Mouse (Mus musculus): ENCODE data around the gene Mrvi1. TPM values are rescaled to one million over a fixed set of nuclear protein-coding genes. Genes with fewer than 3 reads are reported as not detected.

Gene Mrvi1
- polyA plus RNA-seq, 1 experiment = 2.6 TPM

DNA sequence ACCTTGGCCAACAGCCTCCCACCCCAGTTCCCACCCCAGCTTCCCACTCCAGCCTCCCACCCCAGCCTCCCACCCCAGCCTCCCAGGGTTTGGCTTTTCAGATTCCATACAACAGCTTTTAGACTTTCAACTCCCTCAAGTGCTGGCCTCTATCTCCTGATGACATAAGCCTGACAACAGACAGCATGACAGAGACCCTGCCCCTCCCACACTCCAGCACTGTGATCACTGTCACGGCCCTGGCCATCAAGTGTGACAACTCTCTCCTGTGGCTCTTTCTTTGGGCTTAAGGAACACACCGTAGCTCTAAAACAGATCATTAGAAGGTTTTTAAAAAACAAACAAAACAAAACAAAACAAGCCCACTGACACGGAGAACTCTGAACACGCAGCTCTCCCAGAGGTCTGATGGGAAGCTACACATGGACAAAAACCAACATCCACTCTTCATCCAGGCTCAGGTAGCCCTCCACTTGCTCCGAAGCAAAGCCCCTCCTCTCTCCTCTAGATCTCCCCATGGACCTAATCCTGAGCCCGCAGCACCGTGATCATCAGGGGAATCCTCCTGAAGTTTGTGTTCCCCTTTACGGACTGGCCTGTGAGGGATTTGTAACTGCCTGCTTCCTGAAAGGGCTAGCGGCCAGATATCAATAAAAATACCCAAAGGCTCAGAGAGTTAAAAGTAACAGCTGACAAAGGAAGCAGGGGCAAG lies 19.2 kb downstream of the Mrvi1 start:
- Histone ChIP-seq H3K4me1 (ENCODE audit: control insufficient read depth, insufficient read depth, low read length) (no peaks in the 10 kb centered on the region; the same call in 1 of the 2 replicates), H3K27ac (ENCODE audit: insufficient read depth, low read length) (no peak overlapping the region), H3K4me3 (ENCODE audit: insufficient read depth, low read length) (no peak overlapping the region)
- TF ChIP-seq POLR2A (IDR thresholded peaks at IDR 0.05; ENCODE audit: extremely low read depth, insufficient read depth, low read length) (no peak), CTCF (IDR thresholded peaks at IDR 0.05; ENCODE audit: extremely low read depth, insufficient read depth, low read length) (no peak)

DNA sequence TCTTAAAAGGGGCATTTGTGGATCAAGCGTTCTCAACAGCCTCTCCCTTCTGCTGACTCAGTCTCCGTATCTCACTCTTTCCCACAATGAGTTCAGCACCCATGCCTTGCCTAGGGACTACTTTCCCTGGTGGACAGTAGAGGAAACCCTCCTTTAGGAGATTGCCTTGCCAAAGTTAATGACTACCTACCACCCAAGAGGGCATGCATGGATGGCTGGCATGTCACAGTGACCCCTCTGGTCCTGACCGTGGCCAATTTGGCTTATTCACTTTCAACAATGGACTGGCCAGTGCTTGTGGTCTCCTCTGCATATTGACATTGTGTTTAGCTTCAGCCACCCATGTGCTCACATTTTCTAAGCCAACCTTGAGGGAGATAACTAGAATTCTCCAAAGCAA lies 19.8 kb downstream of the Mrvi1 start:
- Histone ChIP-seq H3K4me3 (ENCODE audit: insufficient read depth, low read length) (no peak overlapping the region), H3K27ac (ENCODE audit: insufficient read depth, low read length) (no peak overlapping the region), H3K4me1 (ENCODE audit: control insufficient read depth, insufficient read depth, low read length) (no peaks in the 10 kb centered on the region)
- TF ChIP-seq CTCF (IDR thresholded peaks at IDR 0.05; ENCODE audit: extremely low read depth, insufficient read depth, low read length) = no peak
- no peak for TF ChIP-seq POLR2A (IDR thresholded peaks at IDR 0.05; ENCODE audit: extremely low read depth, insufficient read depth, low read length)

DNA sequence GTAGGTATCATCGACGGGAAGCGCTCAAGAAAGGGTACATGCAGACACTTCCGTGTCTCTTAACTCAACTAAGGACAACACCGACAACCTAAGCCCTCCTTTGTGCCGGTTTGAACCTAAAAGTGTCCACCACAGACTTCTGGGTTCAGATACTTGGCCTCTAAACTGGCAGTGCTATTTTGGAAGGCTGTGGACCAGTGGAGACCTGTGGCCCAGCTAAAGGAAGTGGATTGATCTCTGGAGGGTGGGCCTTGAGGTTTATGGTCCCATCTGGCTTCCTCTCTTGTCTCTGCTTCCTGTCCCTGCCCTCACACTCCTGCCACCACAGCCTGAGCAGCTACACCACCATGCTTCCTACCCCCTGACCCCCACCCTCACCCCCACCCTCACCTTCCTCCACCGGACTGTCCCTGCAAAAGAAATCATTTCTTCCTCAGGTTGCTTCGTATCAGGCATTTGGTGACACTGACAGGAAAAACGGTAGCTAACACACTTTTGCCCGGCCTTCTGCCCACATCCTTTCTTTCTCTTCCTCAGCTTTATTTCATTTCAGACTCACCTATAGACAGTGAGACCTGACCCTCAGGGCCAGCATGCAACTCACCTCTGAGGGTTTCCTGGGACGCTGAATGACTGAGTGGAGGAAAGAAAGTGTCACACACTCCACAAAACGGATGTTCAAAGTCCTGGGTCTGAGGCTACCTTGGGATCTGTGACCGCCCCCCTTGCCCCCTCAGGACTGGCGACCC lies 25.7 kb downstream of the Mrvi1 start:
- no peak for TF ChIP-seq CTCF (IDR thresholded peaks at IDR 0.05; ENCODE audit: extremely low read depth, insufficient read depth, low read length)
- TF ChIP-seq POLR2A (IDR thresholded peaks at IDR 0.05; ENCODE audit: extremely low read depth, insufficient read depth, low read length) = no peak
- H3K4me1 ChIP-seq (ENCODE audit: control insufficient read depth, insufficient read depth, low read length) = no peaks in the 10 kb centered on the region
- no peak overlapping the region for H3K4me3 ChIP-seq (ENCODE audit: insufficient read depth, low read length)
- H3K27ac ChIP-seq (ENCODE audit: insufficient read depth, low read length) = no peak overlapping the region

DNA sequence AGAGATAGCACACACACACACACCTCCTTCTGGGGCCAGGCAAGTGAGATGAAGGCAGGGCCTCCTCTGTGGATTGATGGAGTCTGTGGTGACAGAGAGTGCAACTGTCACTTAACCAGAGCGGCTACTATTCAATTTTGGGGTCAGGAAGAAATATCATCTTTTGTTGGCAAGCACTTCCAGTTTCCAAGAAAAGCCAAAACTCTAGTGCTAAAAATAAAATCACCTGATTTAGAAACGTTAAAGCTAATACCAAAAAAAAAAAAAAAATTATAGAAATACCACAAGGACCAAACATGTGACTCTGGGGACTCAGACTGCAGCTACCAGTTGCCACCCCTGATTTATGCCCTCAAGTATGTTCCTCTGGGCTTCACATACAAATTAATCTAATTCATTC lies 26.7 kb downstream of the Mrvi1 start:
- Histone ChIP-seq H3K4me3 (ENCODE audit: insufficient read depth, low read length) (no peak overlapping the region), H3K4me1 (ENCODE audit: control insufficient read depth, insufficient read depth, low read length) (no peaks in the 10 kb centered on the region), H3K27ac (ENCODE audit: insufficient read depth, low read length) (no peak overlapping the region)
- TF ChIP-seq POLR2A (IDR thresholded peaks at IDR 0.05; ENCODE audit: extremely low read depth, insufficient read depth, low read length) = no peak
- TF ChIP-seq CTCF (IDR thresholded peaks at IDR 0.05; ENCODE audit: extremely low read depth, insufficient read depth, low read length) = no peak

DNA sequence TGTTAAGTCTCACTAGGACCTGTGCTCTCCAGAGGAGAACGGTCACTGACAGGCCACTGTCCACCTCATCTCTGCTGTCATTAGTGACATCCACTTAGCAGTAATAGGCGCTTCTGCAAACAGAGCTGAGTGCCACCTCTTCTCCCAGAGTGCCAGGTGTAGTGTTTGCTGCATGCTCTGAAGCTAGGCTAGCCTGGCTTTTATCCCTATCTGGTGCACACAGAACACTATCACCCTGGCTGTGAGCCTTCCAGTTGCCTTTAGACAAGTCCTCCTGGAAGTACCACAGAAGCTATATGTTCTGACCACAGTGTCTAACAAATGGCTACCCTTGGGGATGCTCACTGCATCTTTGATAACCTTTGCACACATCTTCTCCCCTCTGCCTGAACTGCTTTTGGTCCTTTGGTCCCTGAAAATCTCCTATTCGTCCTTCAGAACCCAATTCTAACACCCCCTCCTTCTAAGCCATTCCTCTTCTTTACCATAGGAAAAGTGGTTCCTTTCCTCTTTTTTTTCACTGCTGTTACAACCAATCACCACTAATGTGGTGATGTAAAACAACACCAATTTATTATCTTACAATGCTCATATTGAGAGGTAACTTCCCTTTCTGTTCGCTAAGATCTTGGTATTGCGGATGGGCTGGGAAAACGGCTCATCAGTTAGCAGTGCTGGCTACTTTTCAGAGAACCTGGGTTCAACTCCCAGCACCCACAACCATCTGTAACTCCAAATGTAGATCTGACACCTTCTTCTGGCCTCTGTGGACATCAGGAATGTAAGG lies 28.0 kb downstream of the Mrvi1 start:
- Histone ChIP-seq H3K4me3 (ENCODE audit: insufficient read depth, low read length) (no peak overlapping the region), H3K27ac (ENCODE audit: insufficient read depth, low read length) (no peak overlapping the region), H3K4me1 (ENCODE audit: control insufficient read depth, insufficient read depth, low read length) (no peaks in the 10 kb centered on the region)
- TF ChIP-seq POLR2A (IDR thresholded peaks at IDR 0.05; ENCODE audit: extremely low read depth, insufficient read depth, low read length) (no peak), CTCF (IDR thresholded peaks at IDR 0.05; ENCODE audit: extremely low read depth, insufficient read depth, low read length) (no peak)

DNA sequence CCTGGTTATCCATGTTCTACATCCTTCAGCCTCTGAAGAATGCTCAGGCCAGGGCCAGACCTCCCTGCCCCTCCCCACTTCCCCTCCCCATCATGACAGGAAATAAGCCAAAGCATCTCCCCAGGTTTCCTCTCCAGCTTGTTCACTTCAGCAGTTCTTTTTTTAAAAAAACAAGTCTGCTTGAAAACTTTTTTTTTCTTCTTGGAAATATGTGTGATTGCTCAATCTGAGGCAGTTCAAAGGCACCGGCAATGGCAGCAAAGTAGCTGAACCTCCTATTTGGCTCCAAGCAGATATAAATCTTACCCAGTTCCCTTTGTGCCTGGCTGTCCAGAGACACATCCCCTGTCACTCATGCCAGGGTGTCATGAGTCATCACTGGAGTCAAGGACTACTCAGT lies 29.1 kb downstream of the Mrvi1 start:
- Histone ChIP-seq H3K27ac (ENCODE audit: insufficient read depth, low read length) (no peak overlapping the region), H3K4me3 (ENCODE audit: insufficient read depth, low read length) (no peak overlapping the region), H3K4me1 (ENCODE audit: control insufficient read depth, insufficient read depth, low read length) (no peaks in the 10 kb centered on the region)
- TF ChIP-seq CTCF (IDR thresholded peaks at IDR 0.05; ENCODE audit: extremely low read depth, insufficient read depth, low read length) = no peak
- TF ChIP-seq POLR2A (IDR thresholded peaks at IDR 0.05; ENCODE audit: extremely low read depth, insufficient read depth, low read length) = no peak

DNA sequence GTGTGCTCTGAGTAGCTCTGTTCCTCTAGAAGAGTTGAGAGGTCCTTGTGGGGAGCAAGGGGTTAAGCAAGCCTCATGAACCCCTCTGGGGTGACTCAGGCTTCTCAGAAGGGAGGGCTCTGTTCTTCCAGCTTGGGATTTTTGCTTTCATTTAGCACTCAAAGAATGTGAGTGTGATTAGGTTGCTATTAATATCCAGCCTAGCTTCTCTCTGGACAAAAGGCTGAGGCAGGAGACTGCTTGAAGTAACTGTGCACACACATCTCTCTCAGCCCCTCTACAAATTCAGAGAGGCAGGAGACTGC lies 31.7 kb downstream of the Mrvi1 start:
- TF ChIP-seq POLR2A (IDR thresholded peaks at IDR 0.05; ENCODE audit: extremely low read depth, insufficient read depth, low read length) (no peak), CTCF (IDR thresholded peaks at IDR 0.05; ENCODE audit: extremely low read depth, insufficient read depth, low read length) (no peak)
- Histone ChIP-seq H3K4me1 (ENCODE audit: control insufficient read depth, insufficient read depth, low read length) (no peaks in the 10 kb centered on the region), H3K27ac (ENCODE audit: insufficient read depth, low read length) (no peak overlapping the region), H3K4me3 (ENCODE audit: insufficient read depth, low read length) (no peak overlapping the region)

DNA sequence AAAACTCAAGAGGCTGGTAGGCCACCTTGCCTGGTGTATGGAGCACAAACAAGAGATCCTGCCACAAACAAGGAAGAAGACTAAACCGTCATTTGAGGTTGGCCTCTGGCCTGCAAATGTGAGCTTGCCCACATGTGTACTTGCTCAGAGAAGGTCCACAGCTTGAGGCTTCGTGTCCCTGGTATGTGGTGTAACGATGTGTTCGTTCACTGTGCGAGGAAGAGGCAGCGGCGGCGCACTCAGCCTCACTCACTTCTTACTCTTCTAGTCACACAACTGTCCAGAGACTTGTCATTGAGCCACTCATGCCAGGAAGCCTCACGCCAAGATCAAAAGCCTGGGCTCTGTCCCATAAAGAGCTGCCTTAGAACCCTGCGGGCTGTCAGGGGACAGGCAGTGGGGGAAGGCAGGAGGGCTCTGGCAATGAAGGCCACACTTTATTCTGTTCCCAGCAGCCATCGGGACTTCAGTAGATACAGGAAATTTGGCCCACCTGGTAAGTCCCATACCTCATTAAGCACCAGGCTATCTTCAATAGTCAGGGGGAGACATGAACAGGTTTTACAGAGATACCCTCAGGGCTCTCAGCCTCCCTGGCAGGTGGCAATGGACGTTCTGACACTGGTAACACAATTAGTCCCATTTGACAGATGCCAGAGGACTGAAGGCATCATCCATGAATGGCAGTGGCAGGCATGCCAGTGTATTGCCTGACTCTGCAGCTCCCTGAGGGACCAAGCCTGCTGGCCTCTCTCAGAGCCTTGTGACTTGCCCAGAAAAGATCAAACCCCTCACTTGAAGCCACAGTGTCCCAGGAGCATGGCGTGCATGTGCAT lies 32.3 kb downstream of the Mrvi1 start:
- H3K4me3 ChIP-seq (ENCODE audit: insufficient read depth, low read length) = no peak overlapping the region
- no peaks in the 10 kb centered on the region for H3K4me1 ChIP-seq (ENCODE audit: control insufficient read depth, insufficient read depth, low read length)
- TF ChIP-seq CTCF (IDR thresholded peaks at IDR 0.05; ENCODE audit: extremely low read depth, insufficient read depth, low read length) (no peak), POLR2A (IDR thresholded peaks at IDR 0.05; ENCODE audit: extremely low read depth, insufficient read depth, low read length) (no peak)
- no peak overlapping the region for H3K27ac ChIP-seq (ENCODE audit: insufficient read depth, low read length)

DNA sequence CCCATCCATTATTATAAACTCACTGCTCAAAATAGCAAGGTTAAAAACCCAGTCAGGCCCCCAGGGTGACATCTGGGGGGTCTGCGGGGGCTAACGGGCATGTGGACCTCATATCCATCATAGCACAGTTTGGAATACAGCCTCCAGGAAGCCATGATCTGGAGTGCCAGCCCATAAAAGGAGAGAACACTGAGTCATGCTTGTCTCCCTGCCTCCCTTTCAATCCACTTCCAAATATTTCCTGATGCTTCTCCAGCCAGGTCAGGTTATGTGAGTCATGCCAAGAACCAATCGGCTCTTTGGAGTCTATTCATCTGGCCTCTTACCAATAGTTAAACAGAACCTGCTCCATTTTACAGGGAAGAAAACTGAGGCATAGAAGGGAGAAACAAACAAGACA lies 33.7 kb downstream of the Mrvi1 start:
- no peaks in the 10 kb centered on the region for H3K4me1 ChIP-seq (ENCODE audit: control insufficient read depth, insufficient read depth, low read length)
- no peak overlapping the region for H3K27ac ChIP-seq (ENCODE audit: insufficient read depth, low read length)
- TF ChIP-seq CTCF (IDR thresholded peaks at IDR 0.05; ENCODE audit: extremely low read depth, insufficient read depth, low read length) = no peak
- no peak for TF ChIP-seq POLR2A (IDR thresholded peaks at IDR 0.05; ENCODE audit: extremely low read depth, insufficient read depth, low read length)
- no peak overlapping the region for H3K4me3 ChIP-seq (ENCODE audit: insufficient read depth, low read length)

Measured in cortical plate, adult 2 months (tissue).